Mouse (Mus musculus) adrenal gland, adult 8-10 months (tissue): ENCODE measurements at regions not wholly inside any gene's neighbourhood (a gene's known extent, or its start where the extent isn't known, plus 50 kb on each side); places are given as distances from the start of the nearest gene placed in this dataset.

Experiments used
- DNase-seq: peaks from one replicate; pipeline ENCODE4 v3.0.0; 2022

GRCm38 (mm10) chr9:46938628-46939027 lies 59.9 kb upstream of the Gm4791 start:
- DNase-seq, result no peak

GRCm38 (mm10) chr9:46925641-46926040 lies 72.9 kb upstream of the Gm4791 start:
- no peak for DNase-seq

DNA sequence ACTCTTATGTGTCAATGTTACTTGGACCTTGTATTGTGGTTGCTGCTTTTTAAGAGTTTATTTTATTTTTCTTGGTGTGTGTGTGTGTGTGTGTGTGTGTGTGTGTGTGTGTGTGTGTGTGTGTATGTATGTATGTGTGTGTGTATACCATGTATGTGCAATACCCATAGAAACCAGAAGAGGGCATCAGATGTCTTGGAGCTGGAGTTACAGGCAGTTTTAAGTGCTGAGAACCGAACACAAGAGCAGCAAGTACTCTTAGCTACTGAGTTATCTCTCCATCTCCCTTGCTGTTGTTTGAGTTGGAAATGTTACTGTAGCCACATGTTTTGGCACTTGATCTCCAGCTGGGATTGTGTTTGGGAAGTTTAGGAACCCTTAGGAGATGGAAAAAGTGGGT lies 78.5 kb upstream of the Gm4791 start:
- no peak for DNase-seq

DNA sequence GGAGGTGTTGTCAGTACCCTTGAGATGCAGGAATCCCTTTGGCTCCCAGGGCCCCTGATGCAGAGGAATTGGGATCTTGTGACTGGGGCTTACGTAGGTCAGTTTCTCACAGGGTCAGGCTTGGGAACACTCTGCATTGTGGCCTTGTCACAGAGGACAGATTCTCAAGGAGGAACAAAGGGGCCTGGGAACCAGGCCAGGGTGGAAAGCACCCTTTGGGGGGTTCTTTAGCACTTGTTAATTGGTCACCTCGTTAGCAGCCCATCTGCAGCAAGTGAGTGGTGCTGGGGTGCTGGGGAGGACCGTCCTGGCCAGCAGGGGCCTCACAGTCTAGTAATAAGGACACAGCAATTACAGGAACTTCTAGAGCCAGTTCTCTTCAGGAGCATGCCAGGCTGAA lies 85.3 kb upstream of the Gm4791 start:
- no peak for DNase-seq

DNA sequence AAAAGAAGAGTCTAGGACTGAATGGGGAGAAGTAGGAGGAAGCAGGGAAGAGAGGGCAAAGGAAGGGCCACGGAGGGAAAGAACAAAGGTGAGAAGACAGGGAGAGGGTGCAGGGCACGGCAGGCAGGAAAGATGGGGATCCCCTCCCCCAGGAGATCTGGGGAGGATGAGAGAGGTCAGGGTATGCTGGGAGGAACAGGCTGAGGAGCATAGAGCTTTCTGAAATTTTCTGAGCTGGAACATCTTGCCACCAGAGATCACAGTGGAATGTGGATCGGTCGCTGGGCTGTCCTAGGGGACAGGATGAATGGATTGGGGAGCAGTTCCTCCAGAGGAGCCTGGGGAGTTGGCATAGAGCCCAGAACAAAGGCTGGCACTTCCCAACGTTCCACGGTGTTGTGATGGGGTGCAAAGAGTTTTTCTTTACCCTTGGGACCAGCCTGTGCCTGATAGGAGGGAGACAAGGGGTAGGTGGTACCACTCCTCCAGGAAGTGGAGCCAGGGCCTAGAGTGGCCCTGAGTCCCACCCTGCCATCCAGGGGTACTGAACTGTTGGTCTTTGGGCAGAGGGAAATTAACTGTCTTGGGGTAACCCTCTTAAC lies 89.0 kb upstream of the Gm4791 start:
- no peak for DNase-seq

DNA sequence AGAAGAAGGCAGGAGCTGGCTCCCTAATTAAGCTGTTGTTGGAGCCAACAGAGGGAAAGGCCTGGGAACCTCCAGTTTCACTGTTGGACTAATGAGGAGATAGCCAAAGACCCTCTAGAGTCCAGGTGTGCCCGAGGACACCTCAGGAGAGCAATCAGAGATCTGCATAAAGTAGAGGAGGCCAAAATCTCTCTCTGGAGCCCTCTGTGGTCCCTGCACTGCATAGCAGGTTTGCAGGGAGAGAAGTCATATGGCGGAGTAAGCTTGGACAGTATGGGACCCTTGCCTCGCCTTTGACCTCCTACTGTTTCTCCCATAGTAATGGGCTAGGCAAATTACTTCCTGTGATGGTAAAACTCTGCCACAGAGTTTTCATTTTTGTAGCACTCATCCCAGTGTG lies 93.5 kb upstream of the Gm4791 start:
- DNase-seq, result no peak

DNA sequence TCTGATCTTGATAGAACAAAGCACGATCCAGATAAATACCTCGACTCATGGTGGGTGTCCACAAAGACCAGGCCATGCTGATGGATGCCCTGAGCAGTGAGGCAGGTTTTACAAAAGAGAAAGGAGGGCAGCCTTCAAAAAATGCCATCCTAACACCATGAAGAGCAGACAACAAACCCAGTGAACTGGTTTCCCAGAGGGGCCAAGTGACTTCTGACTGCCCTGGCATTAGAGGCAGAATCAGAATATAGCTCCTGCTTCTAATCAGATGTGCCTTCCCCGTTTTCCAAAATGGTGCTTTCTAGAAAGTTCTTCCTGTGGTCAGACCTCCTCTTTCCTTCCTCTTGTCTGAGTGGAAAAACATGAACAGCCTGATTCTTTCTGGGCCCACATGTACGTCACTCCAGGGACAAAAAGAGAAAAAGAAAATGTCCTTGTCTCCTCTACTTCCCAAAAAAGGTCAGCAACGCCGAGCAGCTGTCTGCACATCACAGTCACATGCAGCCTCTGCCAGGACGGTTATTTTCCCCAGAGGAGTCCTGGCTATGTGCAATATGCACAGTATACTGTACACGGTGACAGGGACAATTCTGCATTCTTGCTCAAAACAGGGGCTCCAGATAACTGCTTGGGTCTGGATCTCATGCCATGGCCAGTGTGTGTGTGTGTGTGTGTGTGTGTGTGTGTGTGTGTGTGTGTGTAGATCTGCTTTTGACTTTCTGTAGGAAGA lies 94.9 kb upstream of the Gm4791 start:
- peak; percentile 5 for DNase-seq

DNA sequence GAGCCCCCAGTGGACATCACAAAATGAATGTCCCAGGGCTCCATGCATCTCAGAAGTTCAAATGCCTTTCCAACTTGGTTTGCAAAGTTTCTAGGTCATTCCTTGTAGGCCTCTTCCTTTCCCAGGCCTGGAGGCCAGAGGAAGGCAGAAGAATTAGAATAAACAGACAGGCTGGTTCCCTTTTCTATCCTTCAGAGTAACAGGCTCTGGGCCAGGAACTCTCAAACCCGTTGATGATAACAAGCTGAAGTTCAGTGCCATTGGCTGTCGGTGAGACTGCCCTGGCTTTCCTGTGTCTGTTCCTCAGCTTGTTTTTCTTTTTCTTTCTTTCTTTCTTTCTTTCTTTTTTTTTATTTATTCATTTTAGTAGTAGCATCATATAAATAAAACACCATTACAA lies 99.3 kb upstream of the Gm4791 start:
- DNase-seq, result no peak

- DNase-seq, result no peak
These were observed 100.4 kb upstream of the Gm4791 start for GRCm38 (mm10) chr9:46898120-46898519.

GRCm38 (mm10) chr9:46891829-46892228 lies 106.7 kb upstream of the Gm4791 start:
- DNase-seq, result no peak

- DNase-seq, result no peak
These were observed 108.4 kb upstream of the Gm4791 start for GRCm38 (mm10) chr9:46889933-46890662.

DNA sequence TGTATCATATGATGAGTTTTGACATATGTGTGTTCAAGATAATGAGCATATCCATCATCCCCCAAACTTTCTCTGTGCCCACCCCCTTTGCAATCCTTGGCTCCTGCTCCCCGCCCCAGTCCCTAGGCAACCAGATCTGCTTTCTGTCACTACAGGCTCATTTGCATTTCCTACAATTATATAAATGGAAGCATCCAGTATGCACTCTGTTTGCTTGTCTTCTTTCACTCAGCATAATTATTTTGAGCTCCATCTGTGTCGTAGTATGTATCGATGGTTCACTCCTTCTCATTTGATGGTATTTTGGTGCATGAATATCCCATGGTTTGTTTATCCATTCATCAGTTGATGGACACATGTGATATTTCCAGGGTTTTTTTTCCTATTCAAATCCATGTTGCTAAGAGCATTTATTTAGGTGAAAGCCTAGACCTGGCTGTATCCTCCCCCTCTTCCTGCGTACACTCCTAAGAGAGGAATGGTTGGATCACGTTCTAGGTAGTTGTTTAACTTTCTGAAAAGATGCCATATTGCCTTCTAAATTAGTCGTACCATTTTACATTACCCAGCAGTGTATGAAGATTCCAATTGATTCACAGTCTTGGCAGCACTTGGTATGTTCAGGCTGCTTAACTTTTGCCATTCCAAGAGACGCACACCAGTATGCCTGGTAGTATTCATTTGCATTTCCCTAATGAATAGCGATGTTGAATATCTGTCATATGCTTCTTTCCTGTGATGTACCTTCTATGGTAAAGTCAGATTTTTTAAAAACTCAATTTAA lies 127.1 kb upstream of the Gm4791 start:
- DNase-seq, result no peak

GRCm38 (mm10) chr9:46863934-46864333 lies 134.6 kb upstream of the Gm4791 start:
- DNase-seq, result no peak

DNA sequence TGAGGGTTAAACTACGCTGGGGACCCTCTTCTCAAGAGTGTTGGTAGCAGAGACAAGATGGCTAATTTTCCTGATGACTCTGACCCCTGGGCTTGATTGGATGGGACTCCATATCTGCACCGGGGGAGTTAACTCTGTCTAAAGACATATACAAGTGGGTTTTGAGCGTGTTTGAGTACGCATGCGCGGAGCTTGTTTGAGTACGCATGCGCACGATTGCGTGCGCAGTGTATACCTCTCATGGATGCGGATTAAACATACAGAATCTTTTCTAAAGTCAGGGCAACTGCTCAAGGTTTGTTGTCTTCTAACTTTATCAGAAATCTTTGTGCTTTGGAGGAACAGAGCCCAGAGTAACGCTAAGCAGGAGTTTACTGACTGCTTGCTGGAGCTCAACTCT lies 146.8 kb upstream of the Gm4791 start:
- DNase-seq, result no peak

DNA sequence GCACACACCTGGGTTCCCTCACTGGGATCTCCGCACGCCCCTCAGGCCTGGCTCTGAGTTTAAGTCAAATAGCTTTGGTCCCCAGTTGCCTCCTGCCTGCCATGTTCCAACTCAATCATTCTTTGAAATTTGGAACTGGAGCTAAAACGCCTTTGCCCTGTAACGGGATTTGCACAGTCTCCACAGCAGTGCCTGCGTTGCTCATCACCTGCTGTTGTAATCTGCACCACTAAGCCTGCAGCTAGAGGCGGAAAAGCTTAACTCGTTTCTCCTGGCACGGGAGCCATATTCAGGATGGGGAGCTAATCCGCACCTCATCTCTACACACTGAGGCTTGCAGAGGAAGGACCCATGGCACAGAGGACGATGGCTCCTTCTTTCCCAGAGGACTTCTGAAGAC lies 147.2 kb upstream of the Gm4791 start:
- DNase-seq, result no peak

DNA sequence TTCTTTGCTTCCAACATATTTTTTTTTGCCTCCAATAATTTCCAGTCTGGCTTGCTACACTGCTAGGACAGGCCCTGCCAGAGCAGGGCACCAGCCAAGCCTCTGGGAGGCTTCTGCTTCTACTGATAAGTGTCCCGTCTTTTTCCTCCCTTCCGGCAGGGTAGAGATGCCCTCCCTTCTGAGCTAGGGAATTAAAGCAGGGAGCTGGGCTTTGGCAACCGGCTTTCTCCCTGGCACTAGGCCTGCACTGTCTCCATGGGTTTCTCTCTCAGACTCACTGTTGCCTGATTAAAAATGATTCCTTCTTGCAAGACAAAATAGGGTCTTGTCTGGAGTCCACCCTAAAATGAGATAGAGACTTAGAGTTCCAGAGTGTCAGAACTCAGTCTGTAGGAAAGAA lies 153.3 kb upstream of the Gm4791 start:
- no peak for DNase-seq

DNA sequence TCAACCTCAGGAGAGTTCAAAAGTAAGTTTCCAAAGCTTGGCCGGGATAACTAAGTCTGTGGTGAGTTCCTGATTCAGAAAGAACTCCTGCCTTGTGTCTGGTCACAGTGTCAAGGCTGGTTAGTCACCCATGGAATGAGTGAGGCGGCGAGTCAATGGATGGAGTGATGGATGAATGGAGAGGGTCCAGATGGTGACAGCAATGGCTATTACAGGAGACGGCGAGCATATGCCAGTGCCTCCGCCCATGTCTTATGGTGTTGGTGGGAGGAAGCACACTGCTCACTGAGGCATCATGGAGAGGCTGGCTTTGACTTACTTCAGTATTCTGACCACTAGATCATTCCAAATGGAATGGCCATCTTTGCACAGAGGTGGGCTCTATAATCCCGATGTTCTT lies 154.8 kb upstream of the Gm4791 start:
- DNase-seq, result no peak

- no peak for DNase-seq
These were observed 157.0 kb upstream of the Gm4791 start for GRCm38 (mm10) chr9:46841571-46841970.

- DNase-seq, result no peak
These were observed 163.3 kb upstream of the Gm4791 start for GRCm38 (mm10) chr9:46835261-46835660.

DNA sequence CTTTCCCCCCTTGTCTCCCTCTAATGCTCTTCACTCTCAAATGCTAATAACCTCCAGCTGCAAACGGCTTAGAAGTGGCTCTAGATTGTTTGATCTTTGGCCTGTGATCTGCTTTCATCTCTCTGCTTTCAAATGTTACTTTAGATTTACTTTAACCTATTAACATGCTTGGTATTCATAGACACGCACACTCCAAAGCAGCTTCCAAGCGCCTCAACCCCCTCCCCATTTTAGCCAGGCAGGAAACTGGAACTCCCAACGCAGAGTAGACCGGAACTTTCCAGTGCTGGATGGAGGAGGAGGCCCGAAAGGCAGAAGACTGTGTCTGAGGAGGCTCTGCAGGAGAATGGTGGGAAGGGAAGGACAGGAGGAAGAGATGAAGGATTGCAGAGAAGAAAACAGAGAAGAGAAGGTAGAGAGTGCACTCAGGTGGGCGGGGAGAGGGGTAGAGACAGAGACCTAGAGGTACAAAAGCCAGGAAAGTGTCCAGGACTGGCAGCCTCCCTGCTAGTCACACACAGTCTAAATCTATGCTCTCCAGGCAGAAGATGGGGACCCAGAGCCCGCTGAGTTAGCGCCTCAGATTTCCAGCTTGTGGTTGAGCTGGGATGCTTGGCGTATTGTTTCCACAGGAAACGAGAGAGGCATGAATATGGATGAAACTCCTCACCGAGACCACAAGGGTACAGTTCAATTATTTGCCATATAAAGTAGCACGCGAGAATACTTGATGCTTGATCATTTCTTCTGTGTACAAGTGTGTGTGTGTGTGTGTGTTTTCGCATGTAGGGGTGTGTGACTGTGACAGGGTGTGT lies 167.6 kb upstream of the Gm4791 start:
- no peak for DNase-seq

GRCm38 (mm10) chr9:46830316-46830715 lies 168.2 kb upstream of the Gm4791 start:
- DNase-seq, result no peak

DNA sequence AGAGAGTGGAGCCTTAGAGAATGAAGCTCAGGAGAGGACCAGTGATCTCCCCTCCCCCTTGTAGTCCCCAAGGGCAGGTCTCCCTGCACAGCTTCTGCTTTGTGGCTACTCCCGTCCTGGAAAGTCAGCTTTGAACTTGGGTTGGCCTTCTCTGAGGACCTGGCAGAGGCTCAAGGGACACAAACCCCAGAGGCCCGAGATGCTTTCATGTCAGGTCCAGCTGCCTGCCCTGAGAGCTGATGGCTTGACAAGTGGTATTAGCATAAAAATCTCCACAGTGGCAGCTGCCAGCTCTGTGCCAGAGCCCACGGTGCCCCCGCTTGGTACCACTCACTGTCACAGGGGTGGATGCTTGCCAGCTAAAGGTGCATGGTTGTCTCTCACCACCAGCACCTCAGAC lies 173.8 kb upstream of the Gm4791 start:
- no peak for DNase-seq
